Mouse (Mus musculus) spleen, postnatal 36 days (tissue): ENCODE data around the gene Ddx39.

Experiments used
- DNase-seq, 2 experiments: peaks; one replicate each; pipeline ENCODE4 v3.0.0; 2022; ENCODE audit warnings: low spot score in 2 of 2, mixed read lengths in 1 of 2

Gene Ddx39

GRCm38 (mm10) chr8:83698661-83699453 lies 16.1 kb upstream of the Ddx39 start, which contains the start of gene Pkn1:
TSS of gene Pkn1 (minus strand) at chr8:83699179.
- peak; percentile 79 to 81 for DNase-seq

GRCm38 (mm10) chr8:83699566-83699965 lies 15.4 kb upstream of the Ddx39 start:
- DNase-seq = peak; percentile 59 to 68

- no peak for DNase-seq
Measured at GRCm38 (mm10) chr8:83700423-83701085, 14.4 kb upstream of the Ddx39 start.

- DNase-seq = no peak
Measured at GRCm38 (mm10) chr8:83703426-83703825, 11.6 kb upstream of the Ddx39 start.

- no peak for DNase-seq
Measured at GRCm38 (mm10) chr8:83706411-83706810, 8.6 kb upstream of the Ddx39 start.

GRCm38 (mm10) chr8:83707554-83707953 lies 7.4 kb upstream of the Ddx39 start:
- DNase-seq = no peak

GRCm38 (mm10) chr8:83714676-83715030 lies 324 bp upstream of the Ddx39 start:
- no peak for DNase-seq

- DNase-seq = no peak
Measured at GRCm38 (mm10) chr8:83715771-83716170, 794 bp downstream of the Ddx39 start.

- DNase-seq = no peak
Measured at GRCm38 (mm10) chr8:83716563-83716962, 1.6 kb downstream of the Ddx39 start.

GRCm38 (mm10) chr8:83719048-83719447 lies 4.1 kb downstream of the Ddx39 start:
- DNase-seq = no peak

- no peak for DNase-seq
Measured at GRCm38 (mm10) chr8:83719693-83720092, 4.7 kb downstream of the Ddx39 start.

- peak in 1 of 2 experiments; percentile 31 for DNase-seq
Measured at GRCm38 (mm10) chr8:83721405-83722025, 6.5 kb downstream of the Ddx39 start.

GRCm38 (mm10) chr8:83722631-83723030 lies 7.7 kb downstream of the Ddx39 start:
- DNase-seq = no peak

GRCm38 (mm10) chr8:83723447-83724083 lies 8.6 kb downstream of the Ddx39 start:
- DNase-seq = no peak

GRCm38 (mm10) chr8:83724697-83725482 lies 9.9 kb downstream of the Ddx39 start:
- peak; percentile 71 to 74 for DNase-seq

GRCm38 (mm10) chr8:83725521-83726102 lies 10.6 kb downstream of the Ddx39 start:
- DNase-seq = no peak

- peak; percentile 34 to 46 for DNase-seq
Measured at GRCm38 (mm10) chr8:83729009-83729807, 14.2 kb downstream of the Ddx39 start.

- DNase-seq = no peak
Measured at GRCm38 (mm10) chr8:83731906-83732305, 16.9 kb downstream of the Ddx39 start.

- DNase-seq = no peak
Measured at GRCm38 (mm10) chr8:83732919-83733318, 17.9 kb downstream of the Ddx39 start.

- DNase-seq = peak; percentile 76 to 80
Measured at GRCm38 (mm10) chr8:83736681-83737080, 21.7 kb downstream of the Ddx39 start.
